Mouse (Mus musculus) stomach, embryonic 14.5 days (tissue): ENCODE data around the gene Stap2. TPM values are rescaled to one million over a fixed set of nuclear protein-coding genes. Genes with fewer than 3 reads are reported as not detected.

ENCODE experiments used
- ATAC-seq: fragments of 200-750 bp; cut with Nextera tagmentation; 2 replicates; pipeline ENCODE4 v1.8.0; 2017; ENCODE audit warnings: low read depth, moderate TSS enrichment; ENCODE audit not compliant: insufficient number of reproducible peaks, insufficient read depth, low FRiP score
- H3K27ac ChIP-seq: fragments of 300-500 bp; sonication (generic); 2 replicates; pipeline ENCODE4 v1.5.1; 2014; ENCODE audit warnings: mild to moderate bottlenecking, low read length, moderate library complexity, mixed read lengths
- H3K27me3 ChIP-seq: fragments of 300-500 bp; sonication (generic); 2 replicates; pipeline ENCODE4 v1.6.1; 2014; ENCODE audit warnings: low read length, control low read depth, mixed read lengths; ENCODE audit not compliant: control insufficient read depth, insufficient read depth
- H3K36me3 ChIP-seq: fragments of 300-500 bp; sonication (generic); 2 replicates; pipeline ENCODE4 v1.6.1; 2014; ENCODE audit warnings: mild to moderate bottlenecking, control low read depth, low read length, moderate library complexity, mixed read lengths; ENCODE audit not compliant: control insufficient read depth, insufficient read depth
- H3K4me1 ChIP-seq: fragments of 300-500 bp; sonication (generic); 2 replicates; pipeline ENCODE4 v1.6.1; 2014; ENCODE audit warnings: low read length, control low read depth, mixed read lengths; ENCODE audit not compliant: control insufficient read depth, insufficient read depth
- H3K4me2 ChIP-seq: fragments of 300-500 bp; sonication (generic); replicated peaks from 2 replicates; pipeline ENCODE4 v1.6.1; 2014; ENCODE audit warnings: low read depth, low read length, control low read depth
- H3K4me3 ChIP-seq: fragments of 300-500 bp; sonication (generic); 2 replicates; pipeline ENCODE4 v1.5.1; 2014; ENCODE audit warnings: low read depth, low read length, control low read depth
- H3K9ac ChIP-seq: fragments of 300-500 bp; sonication (generic); replicated peaks from 2 replicates; pipeline ENCODE4 v1.6.1; 2014; ENCODE audit warnings: low read depth, mild to moderate bottlenecking, control low read depth, low read length, moderate library complexity, mixed read lengths
- H3K9me3 ChIP-seq: fragments of 300-500 bp; sonication (generic); 2 replicates; pipeline ENCODE4 v1.6.1; 2016; ENCODE audit warnings: low read depth, low read length, control low read depth; ENCODE audit not compliant: control insufficient read depth
- WGBS: fragments of 180-500 bp; shearing (Covaris S2); extraction: QIAGEN DNeasy Blood & Tissue Kit; methylation state at CpG from one replicate; pipeline ENCODE4 v1.1.7; 2014; 5-methylcytosine and 5-hydroxymethylcytosine counted together
- polyA plus RNA-seq: library from polyadenylated mRNA; unstranded; fragments of >200 nt; fragmentation: Nextera tagmentation; extraction: Ambion mirVana; gene quantifications from 2 replicates; pipeline ENCODE4 v1.2.1, GENCODE M21; 2014

The Stap2 gene
- polyA plus RNA-seq, 1 experiment from 2014 or later, result 19.7 TPM

DNA sequence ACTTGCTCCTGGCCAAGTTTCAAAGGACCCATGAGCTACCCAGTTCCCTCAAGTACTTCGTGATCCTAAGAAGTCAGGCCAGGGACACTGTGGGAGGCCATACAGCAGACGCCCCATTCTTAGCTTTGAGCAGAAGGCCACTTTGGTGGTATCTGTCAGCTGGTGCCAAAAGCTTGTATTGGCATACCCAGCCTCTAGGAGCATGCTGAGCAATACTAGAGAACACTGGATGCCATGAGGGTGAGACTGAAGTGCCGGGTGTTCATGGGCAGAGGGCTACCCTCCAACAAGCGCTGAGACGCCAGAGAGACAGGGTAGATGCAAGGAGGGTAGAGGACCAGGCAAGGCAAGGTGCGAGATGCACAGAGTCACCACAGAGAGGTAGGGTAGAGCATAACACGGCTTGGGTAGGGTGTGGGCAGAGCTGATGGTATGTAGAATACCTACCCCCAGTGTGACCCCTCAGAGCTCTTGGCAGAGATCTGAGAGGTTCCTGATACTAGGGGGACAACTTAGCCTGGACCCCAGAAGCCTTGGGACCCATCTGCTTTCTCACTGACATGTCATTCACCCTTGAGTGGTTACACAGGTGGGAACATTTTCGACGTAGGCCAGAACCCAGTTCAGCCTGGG is 25.0 kb upstream of the Stap2 start:
- Histone ChIP-seq H3K4me2 (no peak overlapping the region), H3K27ac (no peak overlapping the region)

GRCm38 (mm10) chr17:56027801-56028441 is 22.5 kb upstream of the Stap2 start:
- ATAC-seq, result no peak
- Histone ChIP-seq H3K27ac (no peak overlapping the region), H3K4me2 (no peak overlapping the region), H3K4me1 (peaks cover 2% of the 10 kb centered on the region; the same call in 1 of the 2 replicates), H3K27me3 (no peaks in the 10 kb centered on the region), H3K36me3 (peaks cover 15% of the 10 kb centered on the region; the same call in 1 of the 2 replicates), H3K9me3 (no peaks in the 10 kb centered on the region), H3K9ac (no peak overlapping the region), H3K4me3 (no peak overlapping the region)
- 95% methylated on average over 5 of the region's 5 CpGs for WGBS

More for the DNA sequence above, 25.0 kb upstream of the Stap2 start:
- peaks cover 31% of the 10 kb centered on the region for H3K36me3 ChIP-seq
- H3K4me1 ChIP-seq, result peaks cover 13% of the 10 kb centered on the region; the same call in 1 of the 2 replicates
- H3K9ac ChIP-seq, result no peak overlapping the region
- no peak overlapping the region for H3K4me3 ChIP-seq
- H3K9me3 ChIP-seq, result no peaks in the 10 kb centered on the region
- ATAC-seq, result no peak
- 91% methylated on average over 9 of the region's 9 CpGs for WGBS
- no peaks in the 10 kb centered on the region for H3K27me3 ChIP-seq

- no peaks in the 10 kb centered on the region for H3K9me3 ChIP-seq
- WGBS, result 82% methylated on average over 1 of the region's 1 CpGs
- H3K4me3 ChIP-seq, result no peak overlapping the region
- H3K36me3 ChIP-seq, result peaks cover 15% of the 10 kb centered on the region; the same call in 1 of the 2 replicates
- no peak for ATAC-seq
- no peaks in the 10 kb centered on the region for H3K4me1 ChIP-seq
- no peak overlapping the region for H3K27ac ChIP-seq
- no peak overlapping the region for H3K9ac ChIP-seq
- no peak overlapping the region for H3K4me2 ChIP-seq
- H3K27me3 ChIP-seq, result no peaks in the 10 kb centered on the region
Observed at GRCm38 (mm10) chr17:56026881-56027280, 21.5 kb upstream of the Stap2 start.

DNA sequence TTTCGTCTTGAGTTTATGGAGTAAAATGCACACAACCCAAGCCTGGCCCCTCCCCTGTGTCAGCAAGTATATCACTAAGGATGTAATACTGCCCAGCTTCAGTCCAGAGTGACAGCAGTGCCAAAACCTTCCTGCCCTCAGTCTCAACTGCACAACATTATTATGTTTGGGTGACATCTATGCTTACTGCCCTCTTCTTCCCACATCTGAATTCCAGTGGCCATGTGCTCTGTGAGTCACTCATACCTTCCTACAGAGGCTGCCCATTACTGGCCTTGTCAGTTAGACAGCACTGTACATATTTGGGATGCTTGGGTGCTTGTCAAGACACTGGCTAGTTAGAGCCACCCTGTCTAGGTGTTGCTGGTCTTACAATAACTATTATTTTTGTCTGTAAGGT is 20.9 kb upstream of the Stap2 start:
- H3K27ac ChIP-seq, result no peak overlapping the region

GRCm38 (mm10) chr17:56024931-56025330 is 19.5 kb upstream of the Stap2 start:
- Histone ChIP-seq H3K9me3 (no peaks in the 10 kb centered on the region), H3K9ac (no peak overlapping the region), H3K36me3 (peaks cover 12% of the 10 kb centered on the region; the same call in 1 of the 2 replicates), H3K4me3 (no peak overlapping the region), H3K4me2 (no peak overlapping the region), H3K4me1 (no peaks in the 10 kb centered on the region), H3K27ac (no peak overlapping the region), H3K27me3 (no peaks in the 10 kb centered on the region)
- ATAC-seq, result no peak
- WGBS, result 71% methylated on average over 5 of the region's 5 CpGs

More for the DNA sequence above, 20.9 kb upstream of the Stap2 start:
- Histone ChIP-seq H3K4me1 (no peaks in the 10 kb centered on the region), H3K4me2 (no peak overlapping the region), H3K9me3 (no peaks in the 10 kb centered on the region), H3K9ac (no peak overlapping the region), H3K36me3 (peaks cover 15% of the 10 kb centered on the region; the same call in 1 of the 2 replicates), H3K27me3 (no peaks in the 10 kb centered on the region), H3K4me3 (no peak overlapping the region)
- 81% methylated on average over 1 of the region's 1 CpGs for WGBS
- ATAC-seq, result no peak

DNA sequence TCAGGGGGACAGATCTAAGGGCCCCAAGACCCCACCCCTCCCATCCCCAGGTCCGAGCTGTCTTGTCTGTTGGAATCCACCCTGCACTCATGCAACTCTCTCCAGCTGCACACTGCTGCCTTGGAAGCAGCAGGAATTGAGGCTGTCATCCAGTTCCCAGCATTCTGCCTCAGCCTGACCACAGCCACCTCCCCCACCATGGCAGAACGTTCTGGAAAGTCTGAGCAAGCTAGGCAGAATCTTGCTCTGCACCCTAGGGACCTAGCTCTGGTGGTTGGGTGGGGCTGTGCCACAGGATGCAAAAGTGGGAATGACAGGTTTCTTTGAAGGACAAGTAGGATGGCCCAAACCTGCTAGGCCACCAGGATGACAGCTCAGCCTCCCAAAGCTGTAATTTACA is 19.1 kb upstream of the Stap2 start:
- Histone ChIP-seq H3K4me2 (no peak overlapping the region), H3K27ac (no peak overlapping the region), H3K4me3 (no peak overlapping the region), H3K36me3 (peaks cover 13% of the 10 kb centered on the region; the same call in 1 of the 2 replicates), H3K4me1 (no peaks in the 10 kb centered on the region), H3K9me3 (no peaks in the 10 kb centered on the region), H3K9ac (no peak overlapping the region), H3K27me3 (no peaks in the 10 kb centered on the region)
- ATAC-seq, result no peak
- WGBS, result 64% methylated on average over 2 of the region's 2 CpGs

GRCm38 (mm10) chr17:56023386-56023785 is 18.0 kb upstream of the Stap2 start:
- Histone ChIP-seq H3K9ac (no peak overlapping the region), H3K4me2 (no peak overlapping the region), H3K36me3 (peaks cover 15% of the 10 kb centered on the region; the same call in 1 of the 2 replicates), H3K4me3 (no peak overlapping the region), H3K27ac (no peak overlapping the region), H3K27me3 (no peaks in the 10 kb centered on the region), H3K9me3 (no peaks in the 10 kb centered on the region), H3K4me1 (no peaks in the 10 kb centered on the region)
- 74% methylated on average over 5 of the region's 5 CpGs for WGBS
- no peak for ATAC-seq

GRCm38 (mm10) chr17:56022989-56023290 is 17.6 kb upstream of the Stap2 start:
- Histone ChIP-seq H3K9me3 (no peaks in the 10 kb centered on the region), H3K4me1 (no peaks in the 10 kb centered on the region), H3K27me3 (no peaks in the 10 kb centered on the region), H3K9ac (no peak overlapping the region), H3K27ac (no peak overlapping the region), H3K4me2 (no peak overlapping the region), H3K4me3 (no peak overlapping the region), H3K36me3 (peaks cover 16% of the 10 kb centered on the region)
- ATAC-seq, result no peak
- 91% methylated on average over 4 of the region's 4 CpGs for WGBS
